Mouse (Mus musculus) heart, adult 9 months (tissue): ENCODE measurements around the gene Hist1h2ad.
"Not testable (repeated sequence)": the region's sequence is repeated elsewhere in the genome, so short reads cannot be mapped to it uniquely, and the experiment has no call there.

Experiments used
- DNase-seq, 2 experiments: peaks; one replicate each; pipeline ENCODE4 v3.0.0; 2022; ENCODE audit warnings: low spot score in 2 of 2

The Hist1h2ad gene

GRCm38 (mm10) chr13:23584331-23584730, 10.2 kb downstream of the Hist1h2ad start:
- DNase-seq: no peak

DNA sequence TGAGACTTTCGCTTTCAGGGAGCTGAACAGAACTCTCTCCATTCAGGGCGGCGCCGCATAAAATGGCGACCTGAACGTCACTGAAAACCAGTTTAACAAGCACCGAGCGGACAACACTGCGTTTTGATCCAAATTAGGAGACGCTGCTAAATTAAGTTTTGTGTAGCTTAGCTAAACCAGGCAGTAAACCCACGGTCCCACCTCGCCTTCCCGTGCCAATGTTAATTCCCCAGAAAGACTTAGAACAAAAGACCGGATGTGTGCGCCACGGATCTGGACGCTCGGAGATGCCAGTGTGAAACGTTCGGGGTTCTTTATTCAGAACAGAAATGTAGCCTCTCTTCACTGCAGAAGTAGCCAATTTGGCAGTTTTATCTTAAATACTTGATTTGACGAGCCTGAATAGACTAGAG, 10.9 kb downstream of the Hist1h2ad start:
- DNase-seq: peak; percentile 69 to 75

DNA sequence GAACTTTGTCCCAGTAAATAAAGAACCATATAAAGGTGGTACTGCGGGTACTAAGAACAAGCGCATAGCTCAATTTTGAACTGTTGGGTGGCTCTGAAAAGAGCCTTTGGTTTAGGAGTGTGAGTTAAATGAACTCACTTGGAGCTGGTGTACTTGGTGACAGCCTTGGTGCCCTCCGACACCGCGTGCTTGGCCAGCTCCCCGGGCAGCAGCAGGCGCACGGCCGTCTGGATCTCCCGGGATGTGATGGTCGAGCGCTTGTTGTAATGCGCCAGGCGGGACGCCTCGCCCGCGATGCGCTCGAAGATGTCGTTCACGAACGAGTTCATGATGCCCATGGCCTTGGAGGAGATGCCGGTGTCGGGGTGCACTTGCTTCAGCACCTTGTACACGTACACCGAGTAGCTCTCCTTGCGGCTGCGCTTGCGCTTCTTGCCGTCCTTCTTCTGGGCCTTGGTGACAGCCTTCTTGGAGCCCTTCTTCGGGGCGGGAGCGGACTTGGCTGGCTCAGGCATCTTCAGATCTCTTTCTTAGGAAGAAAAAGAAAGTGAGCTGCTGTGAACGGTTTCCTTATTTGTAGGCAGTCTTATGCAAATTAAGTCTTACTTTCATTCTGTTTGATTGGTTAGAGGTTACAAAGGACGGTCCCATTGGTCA, 11.4 kb downstream of the Hist1h2ad start:
- peak; percentile 88 to 93 for DNase-seq

DNA sequence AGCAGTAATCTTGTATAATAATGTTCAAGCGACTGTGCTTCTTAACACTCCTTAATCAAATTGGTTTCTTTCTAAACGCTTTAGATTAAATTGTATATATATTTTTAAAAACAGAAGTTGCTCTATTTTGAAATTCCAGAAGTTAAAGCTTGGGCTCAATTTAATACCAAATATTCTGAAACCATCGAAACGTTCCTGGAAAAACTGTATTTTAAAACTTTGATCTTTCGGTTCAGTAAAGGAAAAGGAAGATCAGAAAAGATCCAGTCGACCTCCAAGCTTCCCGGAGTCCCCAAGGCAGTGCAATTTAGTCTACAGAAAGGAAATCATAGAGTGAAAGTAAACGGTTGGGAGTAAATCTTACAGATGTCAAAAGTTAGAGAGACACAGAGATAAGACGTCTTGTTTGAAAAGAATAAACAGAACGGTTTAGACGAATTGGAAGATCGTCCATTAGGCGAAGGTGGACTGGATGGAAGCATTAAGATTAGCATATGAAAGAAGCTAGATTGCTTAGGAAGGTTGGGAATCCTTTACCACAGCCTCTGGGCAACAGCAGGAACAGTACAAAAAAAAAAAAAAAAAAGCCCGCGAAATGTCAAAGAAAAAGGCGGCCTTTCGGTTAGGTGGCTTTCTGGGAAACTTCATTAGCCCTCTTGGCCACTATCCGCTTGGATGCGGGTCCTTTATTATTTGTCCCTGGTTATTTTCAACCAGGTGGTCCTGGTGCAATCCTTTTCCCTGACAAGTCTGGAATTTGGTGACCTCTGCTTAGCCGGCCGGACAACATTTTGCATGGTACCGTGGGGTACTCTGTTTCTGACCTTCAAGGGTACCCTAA, 12.1 kb downstream of the Hist1h2ad start:
- DNase-seq: no peak

DNA sequence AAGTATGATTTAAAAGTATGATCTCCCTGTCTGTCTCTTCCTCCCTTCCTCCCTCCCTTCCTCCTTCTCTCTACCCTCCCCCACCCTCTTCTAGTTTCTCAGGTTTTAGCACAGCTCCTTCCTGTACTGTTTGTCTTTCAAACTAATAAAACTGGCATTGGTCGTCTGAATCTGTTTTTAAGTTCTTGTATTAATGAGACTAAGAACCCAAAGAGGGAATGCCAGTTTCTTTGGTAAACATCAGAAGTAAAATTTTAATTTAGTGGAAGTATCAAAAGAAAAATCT, 12.7 kb downstream of the Hist1h2ad start:
- DNase-seq: no peak

DNA sequence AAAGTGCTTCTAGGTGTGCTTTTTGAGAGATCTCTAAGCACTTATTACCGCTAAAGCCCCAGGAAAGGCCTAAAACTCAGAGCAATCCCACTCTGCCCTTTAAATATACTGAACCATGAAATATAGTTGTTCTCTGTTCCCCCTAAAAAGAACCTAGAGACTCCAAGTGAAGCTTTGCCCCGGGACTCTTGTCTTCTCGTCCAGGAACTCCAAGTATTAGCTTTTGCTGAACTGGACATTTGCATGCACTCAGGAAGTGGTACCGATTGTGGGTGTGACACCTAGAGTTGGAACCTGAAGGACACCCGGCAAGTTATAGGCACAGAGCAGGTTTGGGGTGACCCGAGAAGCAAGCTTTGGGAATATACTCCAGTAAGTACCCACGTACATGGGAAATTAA, 17.0 kb downstream of the Hist1h2ad start:
- DNase-seq: no peak

DNA sequence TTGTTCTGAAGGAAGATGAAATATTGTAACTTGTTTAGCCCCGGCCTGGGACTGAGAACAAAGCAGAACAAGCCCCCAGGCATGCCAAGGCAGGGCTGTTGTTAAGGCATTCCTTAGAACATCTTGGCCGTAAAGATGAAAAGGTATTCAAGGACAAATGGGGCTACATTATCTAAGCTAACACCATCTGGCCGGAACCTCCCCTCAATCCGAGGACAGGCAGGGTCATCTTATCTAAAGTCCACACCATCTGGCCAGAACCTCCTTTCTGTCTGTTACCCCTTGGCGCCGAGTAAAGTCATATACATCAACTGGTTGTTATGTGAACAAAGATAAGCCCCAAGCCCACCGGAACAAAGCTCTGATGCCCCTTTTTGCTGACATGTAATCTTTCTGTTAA, 17.7 kb downstream of the Hist1h2ad start:
- DNase-seq: not testable (repeated sequence)

DNA sequence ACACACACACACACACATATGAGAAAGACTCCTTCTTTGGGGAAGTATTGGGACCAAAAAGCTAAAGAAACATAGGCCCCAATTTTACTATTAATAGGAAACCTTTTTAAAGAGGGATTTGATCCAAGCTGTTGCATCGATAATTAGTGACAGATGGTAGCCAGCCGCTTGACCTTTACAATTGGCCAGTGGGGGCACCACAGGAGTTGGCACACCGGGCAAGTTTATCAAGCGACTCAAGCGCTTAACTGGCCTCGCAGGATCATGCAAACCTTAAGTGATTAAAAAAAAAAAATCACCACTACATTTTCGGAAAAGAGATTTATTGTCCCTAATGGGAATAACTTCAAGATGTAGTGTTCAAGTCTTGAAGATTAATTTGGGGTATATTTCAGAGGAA, 18.4 kb downstream of the Hist1h2ad start:
- DNase-seq: no peak

DNA sequence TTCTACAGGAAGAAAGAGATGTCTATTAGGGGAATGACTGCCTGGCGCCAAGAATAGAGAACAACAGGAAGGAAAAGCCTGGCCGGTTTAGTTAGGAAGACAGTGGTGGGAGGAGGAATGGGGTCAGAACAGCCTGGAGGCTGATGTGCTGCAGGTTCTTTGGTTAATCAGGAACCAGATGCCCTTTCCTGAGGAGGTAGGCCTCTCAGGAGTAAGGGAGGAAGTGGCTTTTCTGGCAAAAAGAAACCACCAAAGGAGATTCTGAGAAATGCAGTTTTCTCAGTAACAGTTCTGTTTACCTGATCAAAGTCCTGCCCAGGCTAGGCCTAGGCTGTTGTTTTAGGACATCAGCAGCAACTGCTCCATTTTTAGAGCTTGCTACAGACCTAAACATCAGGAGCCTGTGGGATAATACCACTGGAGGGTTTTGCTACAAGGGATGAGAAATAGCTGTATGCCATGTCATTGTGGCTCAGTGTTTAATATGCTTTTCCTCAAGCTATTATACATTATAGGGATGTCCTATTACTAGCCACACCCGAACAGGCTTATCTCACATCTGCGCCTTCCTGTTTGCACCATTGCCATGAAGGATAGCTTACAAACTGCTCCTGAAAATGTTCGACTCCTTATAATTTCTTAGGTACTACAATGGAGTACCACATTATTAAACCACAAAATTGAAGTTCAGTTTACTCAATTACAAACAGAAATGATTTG, 19.0 kb downstream of the Hist1h2ad start:
- DNase-seq: no peak

GRCm38 (mm10) chr13:23595185-23595584, 21.0 kb downstream of the Hist1h2ad start:
- no peak for DNase-seq

DNA sequence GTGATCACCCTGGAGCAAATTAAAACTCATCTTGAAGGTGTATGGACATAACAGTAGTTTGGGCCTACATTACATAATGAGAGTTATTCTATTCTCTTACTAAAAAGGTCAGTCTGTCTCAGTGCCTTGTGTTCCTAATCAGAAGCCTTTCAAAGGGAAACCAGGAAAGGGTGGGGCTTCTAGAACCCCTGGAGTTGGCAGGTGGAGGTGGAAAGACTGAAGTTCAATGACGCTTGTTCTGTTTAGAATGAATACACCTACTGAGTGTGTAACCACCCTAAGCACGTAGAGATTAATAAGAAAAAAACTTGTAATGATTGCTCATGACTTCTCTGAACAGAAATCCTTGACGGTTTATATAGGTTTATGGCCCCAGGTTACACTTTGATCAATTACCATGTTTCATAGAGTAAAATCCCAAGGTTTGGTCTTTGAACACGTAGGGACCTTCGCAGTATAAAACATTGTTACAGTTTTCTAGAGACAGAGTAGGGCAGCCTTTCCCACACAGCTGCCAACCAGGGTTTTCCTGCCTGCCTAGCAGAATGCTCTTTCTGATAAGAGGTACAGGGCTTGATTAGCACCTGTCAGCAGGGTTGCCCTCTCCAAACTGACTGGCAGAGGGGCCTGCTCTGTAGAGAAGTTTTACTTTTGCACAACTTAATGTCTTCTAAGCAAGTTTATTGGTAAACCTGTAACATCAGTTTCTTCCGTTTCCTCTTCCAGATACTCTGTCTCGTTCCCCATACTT, 21.6 kb downstream of the Hist1h2ad start:
- DNase-seq: no peak

DNA sequence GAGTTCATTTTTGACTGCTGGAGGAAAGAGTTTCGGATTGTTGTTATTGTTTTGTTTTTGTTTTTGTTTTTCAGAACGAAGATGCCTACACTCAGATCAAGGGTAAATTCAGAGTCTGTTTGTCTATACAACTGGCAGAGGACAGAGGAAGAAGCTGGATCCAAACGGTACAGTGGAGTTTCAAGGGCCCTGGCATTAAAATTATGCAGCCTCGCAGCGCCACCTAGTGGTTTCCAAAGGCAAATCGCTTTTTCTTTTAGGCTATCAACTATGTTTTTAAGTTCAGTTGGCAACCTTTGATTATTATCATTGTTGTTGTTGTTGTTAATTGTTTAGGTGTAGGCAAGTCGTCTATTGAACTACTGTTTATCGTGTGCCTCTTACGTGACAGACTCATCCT, 23.8 kb downstream of the Hist1h2ad start:
- peak in 1 of 2 experiments; percentile 74 for DNase-seq

DNA sequence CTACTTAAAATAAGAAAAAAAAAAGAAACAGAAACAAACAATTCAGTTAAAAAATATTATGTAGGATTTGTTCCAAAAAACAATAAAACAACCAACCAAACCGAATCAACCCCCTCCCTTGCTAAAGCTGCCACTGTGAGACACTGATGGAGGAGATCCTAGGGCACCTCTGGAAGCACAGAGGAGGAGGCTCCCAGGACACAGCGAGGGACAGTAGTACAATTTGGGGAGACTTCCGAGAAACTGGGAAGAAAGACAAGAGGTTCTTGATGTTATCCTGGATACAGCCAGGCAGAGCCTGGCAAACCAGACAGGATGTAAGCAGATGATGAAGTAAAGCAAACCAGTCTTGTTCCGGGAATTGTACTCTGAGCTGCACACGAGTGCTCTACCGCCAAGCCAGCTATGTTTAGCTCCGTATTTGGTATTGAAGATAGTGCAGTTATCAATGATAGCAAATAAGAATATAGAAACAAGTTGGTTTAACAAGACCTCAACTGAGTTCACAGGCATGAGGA, 29.1 kb downstream of the Hist1h2ad start:
- no peak for DNase-seq

DNA sequence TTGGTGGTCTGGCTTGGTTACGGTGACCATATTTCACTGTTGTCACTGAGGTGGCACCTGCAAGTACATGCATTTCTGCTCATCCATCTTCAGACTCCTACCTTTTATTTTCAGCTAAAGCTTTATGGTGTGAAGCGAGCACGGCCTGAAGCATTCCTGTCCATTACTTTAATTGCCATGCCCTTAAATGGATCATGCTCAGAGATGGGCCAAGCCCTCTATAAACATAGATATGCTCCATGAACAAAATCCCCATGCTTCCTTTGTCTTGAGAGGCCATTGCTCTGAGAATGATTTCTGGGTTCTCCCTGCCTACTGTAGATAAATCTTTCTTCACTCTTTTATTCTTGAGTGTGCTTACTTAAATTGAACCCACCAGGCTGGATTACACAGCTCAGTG, 30.3 kb downstream of the Hist1h2ad start:
- DNase-seq: no peak

GRCm38 (mm10) chr13:23605052-23605451, 30.9 kb downstream of the Hist1h2ad start:
- no peak for DNase-seq

DNA sequence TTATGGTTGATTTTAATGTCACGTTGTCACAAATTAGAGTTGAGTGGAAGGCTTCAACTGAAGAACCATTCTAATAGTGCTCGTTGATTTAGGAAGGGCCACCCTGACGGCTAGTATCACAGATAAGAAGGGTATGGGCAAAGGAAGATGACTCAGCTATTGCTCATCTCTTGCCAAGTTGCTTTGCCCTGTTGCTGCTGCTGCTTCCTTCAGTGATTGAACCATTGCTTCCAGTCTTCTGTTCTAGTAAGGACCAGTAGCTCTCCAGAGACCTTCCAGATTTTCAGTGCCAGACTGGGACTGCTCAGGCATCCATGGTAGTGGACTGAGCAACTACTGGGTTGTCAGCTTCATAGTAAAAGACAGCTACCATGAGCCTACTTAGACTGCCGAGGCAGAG, 35.0 kb downstream of the Hist1h2ad start:
- no peak for DNase-seq

- no peak for DNase-seq
These were observed 35.7 kb downstream of the Hist1h2ad start for GRCm38 (mm10) chr13:23609844-23610243.

DNA sequence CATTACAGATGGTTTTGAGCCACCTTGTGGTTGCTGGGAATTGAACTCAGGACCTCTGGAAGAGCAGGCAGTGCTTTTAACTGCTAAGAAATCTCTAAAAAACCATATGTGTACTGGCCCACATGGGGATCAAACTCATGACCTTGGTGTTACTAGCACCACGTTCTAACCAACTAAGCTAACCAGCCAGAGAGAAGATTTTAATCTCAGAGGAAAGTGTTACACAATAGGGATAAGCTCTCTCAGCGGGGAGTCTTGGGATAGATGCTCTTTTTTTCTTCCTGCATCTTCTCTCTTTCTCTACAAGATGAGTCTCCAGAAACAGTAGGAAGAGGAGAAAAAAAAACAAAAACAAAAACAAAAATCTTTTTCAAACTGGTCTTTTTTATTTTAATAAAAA, 36.2 kb downstream of the Hist1h2ad start:
- DNase-seq: no peak

DNA sequence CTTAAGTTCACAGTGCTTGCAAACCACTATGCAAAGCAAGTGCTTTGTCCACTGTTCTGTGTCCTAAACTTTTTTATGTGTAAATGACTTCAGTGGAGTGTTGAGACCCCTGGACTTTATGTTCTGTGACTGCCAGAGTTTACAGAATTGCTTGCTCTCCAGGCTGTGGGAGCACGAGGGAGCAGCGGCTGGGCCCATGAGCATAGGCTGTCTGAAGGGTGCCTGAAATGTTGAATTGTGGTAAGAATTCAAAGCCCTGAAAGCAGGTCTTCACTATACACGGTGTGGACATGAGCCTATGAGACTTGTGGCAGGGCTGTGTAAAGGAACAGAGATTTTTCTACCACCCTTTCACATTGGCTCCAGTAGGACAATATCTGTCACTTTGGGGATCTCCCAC, 37.5 kb downstream of the Hist1h2ad start:
- DNase-seq: no peak

GRCm38 (mm10) chr13:23620056-23620732, 46.0 kb downstream of the Hist1h2ad start:
- DNase-seq: no peak
